Mouse (Mus musculus) frontal cortex, postnatal 25 days (tissue): ENCODE measurements around the gene Tmem216.

ENCODE experiments used
- DNase-seq, 2 experiments: peaks; one replicate each; pipeline ENCODE4 v3.0.0; 2022; ENCODE audit warnings: low spot score in 2 of 2

The Tmem216 gene

DNA sequence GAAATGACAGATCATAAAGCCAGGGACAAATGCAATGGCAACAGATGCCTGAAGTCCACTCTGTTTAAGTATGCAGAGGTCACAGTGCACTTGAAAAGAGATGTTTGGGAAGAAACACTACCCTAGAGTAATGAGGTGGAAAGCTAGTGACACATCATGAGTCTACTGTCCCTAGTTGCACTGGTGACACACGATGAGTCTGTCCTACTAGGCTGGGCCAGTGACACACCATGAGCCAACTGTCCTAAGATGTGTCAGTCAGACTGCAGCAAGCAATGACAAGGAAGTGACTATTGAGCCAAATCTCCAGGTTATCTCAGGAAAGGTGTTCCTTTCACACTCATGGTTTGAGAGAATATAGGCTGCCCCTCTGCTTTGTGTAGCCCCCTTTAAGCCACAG, 60.4 kb downstream of the Tmem216 start:
- no peak for DNase-seq

GRCm38 (mm10) chr19:10486264-10486738, 69.7 kb downstream of the Tmem216 start:
- peak; percentile 25 to 36 for DNase-seq
